Mouse (Mus musculus) left cerebral cortex, adult 8-10 months (tissue): ENCODE results near the gene Mras. TPM values are rescaled to one million over a fixed set of nuclear protein-coding genes. Genes with fewer than 3 reads are reported as not detected.
A peak's percentile ranks its signal among the peaks of the same experiment; 100 is the strongest.

ENCODE experiments used
- DNase-seq, 2 experiments: peaks; one replicate each; pipeline ENCODE4 v3.0.0; 2022; ENCODE audit warnings: low spot score in 2 of 2
- total RNA-seq, 4 experiments: library from RNA; stranded (reverse); gene quantifications; 2 replicates each; pipeline ENCODE4 v1.2.4; 2022

Mras gene
- total RNA-seq, 4 experiments from 2014 or later: 140 to 166 (median 153) TPM

- no peak for DNase-seq
These were observed 78.2 kb downstream of the Mras start for GRCm38 (mm10) chr9:99359012-99359411.

GRCm38 (mm10) chr9:99357921-99358692 is 79.1 kb downstream of the Mras start, which contains the start of gene Esyt3:
TSS of gene Esyt3 (minus strand) at chr9:99358557.
- no peak for DNase-seq

DNA sequence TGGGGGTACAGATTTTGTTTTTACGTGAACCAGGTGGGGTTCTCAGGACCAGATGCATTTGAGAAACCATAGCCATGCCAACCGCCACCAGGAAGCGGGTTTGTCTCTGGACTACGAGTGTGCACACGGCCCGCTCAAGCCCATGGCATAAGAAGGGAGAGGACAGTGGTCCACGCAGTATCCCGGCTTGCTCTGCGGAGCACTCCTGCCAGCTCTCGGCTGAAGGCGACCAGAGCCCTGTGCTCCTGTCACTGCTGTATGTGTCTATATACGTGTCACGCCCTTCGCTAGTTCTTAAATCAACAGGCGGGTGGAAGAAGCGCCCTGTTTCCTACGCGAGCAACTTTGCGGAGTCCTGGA is 79.6 kb downstream of the Mras start:
- no peak for DNase-seq

GRCm38 (mm10) chr9:99355971-99356370 is 81.2 kb downstream of the Mras start:
- no peak for DNase-seq

GRCm38 (mm10) chr9:99354796-99355195 is 82.4 kb downstream of the Mras start:
- DNase-seq: no peak

DNA sequence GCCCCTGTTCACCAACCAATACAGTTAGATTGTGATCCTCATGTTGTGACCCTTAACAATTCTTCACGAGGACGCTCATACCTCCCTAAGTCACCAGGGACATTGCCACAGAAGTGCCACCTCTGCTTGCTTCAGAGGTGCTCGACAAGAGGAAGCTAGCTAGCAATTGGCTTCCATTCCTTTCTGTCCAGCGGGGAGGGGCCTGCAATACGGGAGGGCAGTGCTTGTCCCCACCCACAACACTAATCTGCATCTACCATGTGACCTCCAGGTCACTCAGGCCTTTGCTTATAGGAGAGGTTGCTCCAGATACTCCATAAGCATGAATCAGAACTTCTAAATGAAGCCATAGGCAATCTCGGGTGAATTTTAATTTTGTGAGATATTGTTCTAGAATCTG is 83.8 kb downstream of the Mras start:
- no peak for DNase-seq

DNA sequence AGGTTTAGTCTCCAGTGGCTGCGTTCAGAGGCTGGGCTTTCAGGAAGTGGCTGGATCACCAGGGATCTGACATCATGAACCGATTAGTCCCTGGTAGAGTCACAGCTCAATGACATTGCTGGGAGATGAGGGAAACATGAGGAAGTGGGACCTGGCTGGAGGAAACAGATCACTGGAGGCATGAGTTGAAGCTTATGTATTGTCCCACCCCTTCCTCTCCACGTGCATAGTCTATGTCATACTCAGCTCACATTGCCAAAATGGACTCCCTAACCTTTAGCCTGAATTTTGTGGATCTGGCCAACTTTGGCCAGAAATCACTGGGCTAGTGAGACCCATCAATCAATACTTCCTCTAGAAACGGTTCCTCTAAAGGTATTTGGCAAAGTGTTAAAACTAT is 84.2 kb downstream of the Mras start:
- DNase-seq: no peak

DNA sequence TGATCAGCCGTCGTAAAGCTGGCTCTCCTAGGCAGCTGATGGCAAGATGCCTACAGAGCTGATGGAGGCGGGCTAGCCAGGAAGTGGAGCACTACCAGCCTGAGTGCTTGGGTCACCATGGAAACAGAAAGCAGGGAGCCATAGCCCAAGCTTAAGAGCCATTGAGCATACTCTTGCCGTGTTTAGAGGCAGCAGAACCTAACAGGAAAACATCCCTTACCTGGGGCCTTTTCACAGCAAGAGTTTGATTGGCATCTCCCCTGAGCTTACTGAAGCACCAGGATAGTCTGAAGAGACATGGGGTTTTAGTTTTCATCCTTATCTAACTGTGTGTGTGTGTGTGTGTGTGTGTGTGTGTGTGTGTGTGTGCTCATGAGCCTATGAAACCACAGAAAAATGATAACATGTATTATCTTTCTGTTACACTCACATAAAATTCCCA is 91.8 kb downstream of the Mras start:
- peak; percentile 14 to 80 for DNase-seq

DNA sequence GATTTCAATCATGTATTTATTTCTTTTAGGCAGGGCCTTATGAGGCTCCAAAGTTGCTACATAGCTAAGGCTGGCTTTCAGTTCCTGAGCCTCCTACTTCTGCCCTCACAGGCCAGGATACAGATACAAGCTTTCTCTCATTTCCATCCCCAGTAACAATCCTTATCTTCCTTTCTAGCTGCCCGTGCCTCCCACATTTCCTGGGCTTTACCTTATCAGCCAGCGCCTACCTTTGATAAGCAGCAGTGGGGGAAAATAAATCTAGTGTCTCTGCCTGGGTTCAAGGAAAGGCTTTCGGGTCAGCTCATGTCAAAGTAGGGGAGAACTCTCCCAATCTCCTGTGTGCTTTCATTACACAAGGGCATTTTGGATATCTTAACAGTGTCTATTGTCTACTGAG is 95.6 kb downstream of the Mras start:
- DNase-seq: no peak

- DNase-seq: no peak
These were observed 97.1 kb downstream of the Mras start for GRCm38 (mm10) chr9:99340126-99340525.

- DNase-seq: no peak
These were observed 98.0 kb downstream of the Mras start for GRCm38 (mm10) chr9:99339182-99339581.

DNA sequence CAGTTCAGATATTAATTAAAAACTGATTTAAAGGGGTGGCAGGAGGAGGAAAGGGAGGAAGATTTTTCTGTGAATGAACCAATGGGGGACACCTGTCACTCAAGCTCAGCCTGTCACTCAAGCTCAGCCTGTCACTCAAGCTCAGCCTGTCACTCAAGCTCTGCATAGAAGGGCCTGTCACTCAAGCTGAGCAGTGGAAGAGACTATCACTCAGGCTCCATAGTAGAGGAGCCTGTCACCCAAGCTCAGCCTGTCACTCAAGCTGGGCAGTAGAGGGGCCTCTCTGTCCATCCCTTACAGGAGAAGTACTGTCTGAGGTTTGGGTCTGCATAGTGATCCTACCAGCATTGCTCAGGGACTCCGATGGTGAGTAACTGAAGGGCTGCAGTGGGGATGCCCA is 98.9 kb downstream of the Mras start:
- no peak for DNase-seq

DNA sequence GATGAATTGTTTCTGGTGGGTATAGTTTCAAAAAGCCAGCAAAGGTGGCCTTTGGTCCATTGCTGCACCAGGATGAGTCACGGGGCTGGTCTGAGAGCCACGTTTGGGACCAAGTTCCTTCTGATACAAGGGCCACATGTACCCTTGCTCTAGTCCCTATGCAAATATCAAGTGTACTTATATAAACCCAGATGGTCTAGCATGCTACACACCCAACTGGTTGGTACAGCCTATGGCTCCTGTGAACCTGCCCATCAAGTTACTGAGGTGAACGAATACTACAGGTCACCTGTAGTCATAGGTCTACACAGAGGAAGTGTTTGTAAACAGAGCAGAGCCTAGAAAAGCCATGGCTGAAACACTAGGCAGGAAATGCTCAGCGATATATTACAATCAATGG is 100.6 kb downstream of the Mras start:
- no peak for DNase-seq

Other genes with a start within 250 kb of the Mras start
- gene Faiml, start 200.1 kb downstream of the Mras start, total RNA-seq: not detected
- gene Cep70, start 194.0 kb downstream of the Mras start, total RNA-seq: 10 to 100 TPM; 23.9 to 26.4 (median 25.6) TPM
- gene Esyt3, start 78.8 kb downstream of the Mras start, total RNA-seq: 1 to 10 TPM; 1.2 to 3.0 (median 2.3) TPM
- gene Nme9, start 14.1 kb upstream of the Mras start, total RNA-seq: under 1 TPM in 3 of 4 experiments, not detected in 1; 0.37 to 0.72 (median 0.44) TPM
- 10 to 100 TPM; 55.8 to 61.7 (median 57.5) TPM for gene Armc8, start 131.5 kb upstream of the Mras start, total RNA-seq
- gene Dbr1, start 138.4 kb upstream of the Mras start, total RNA-seq: 10 to 100 TPM; 14.8 to 17.9 (median 16.7) TPM
- under 1 TPM in 3 of 4 experiments, not detected in 1; 0.13 to 0.23 (median 0.18) TPM for gene A4gnt, start 175.1 kb upstream of the Mras start, total RNA-seq
- 10 to 100 TPM; 24.2 to 26.2 (median 25.5) TPM for gene Dzip1l, start 192.1 kb upstream of the Mras start, total RNA-seq